Mouse (Mus musculus) lung, postnatal 4 days (tissue): Measurements from ENCODE around the gene Ccdc30.

Experiments
- DNase-seq, 2 experiments: peaks; one replicate each; pipeline ENCODE4 v3.0.0; 2021

The Ccdc30 gene

GRCm38 (mm10) chr4:119412791-119413190 lies 2.5 kb downstream of the Ccdc30 start:
- peak; percentile 41 to 88 for DNase-seq

- DNase-seq, result no peak
These were observed 3.3 kb downstream of the Ccdc30 start for GRCm38 (mm10) chr4:119411877-119412650.

- DNase-seq, result no peak
These were observed 11.9 kb downstream of the Ccdc30 start for GRCm38 (mm10) chr4:119403431-119403830.

- DNase-seq, result no peak
These were observed 14.4 kb downstream of the Ccdc30 start for GRCm38 (mm10) chr4:119400896-119401295.

GRCm38 (mm10) chr4:119398751-119399150 lies 16.6 kb downstream of the Ccdc30 start:
- DNase-seq, result no peak

GRCm38 (mm10) chr4:119390369-119390768 lies 25.0 kb downstream of the Ccdc30 start:
- peak in 1 of 2 experiments; percentile 11 for DNase-seq

- no peak for DNase-seq
These were observed 26.1 kb downstream of the Ccdc30 start for GRCm38 (mm10) chr4:119389184-119389583.

- DNase-seq, result no peak
These were observed 33.7 kb downstream of the Ccdc30 start for GRCm38 (mm10) chr4:119381471-119382190.

- DNase-seq, result no peak
These were observed 45.9 kb downstream of the Ccdc30 start for GRCm38 (mm10) chr4:119369460-119369859.

GRCm38 (mm10) chr4:119366758-119367526 lies 48.4 kb downstream of the Ccdc30 start:
- DNase-seq, result peak in 1 of 2 experiments; percentile 15

GRCm38 (mm10) chr4:119362231-119362630 lies 53.1 kb downstream of the Ccdc30 start:
- DNase-seq, result no peak

- peak in 1 of 2 experiments; percentile 21 for DNase-seq
These were observed 55.9 kb downstream of the Ccdc30 start for GRCm38 (mm10) chr4:119359196-119359971.

GRCm38 (mm10) chr4:119345508-119345907 lies 69.8 kb downstream of the Ccdc30 start:
- no peak for DNase-seq

- DNase-seq, result peak; percentile 27 to 59
These were observed 76.4 kb downstream of the Ccdc30 start for GRCm38 (mm10) chr4:119338861-119339361.

GRCm38 (mm10) chr4:119338422-119338821 lies 76.9 kb downstream of the Ccdc30 start:
- no peak for DNase-seq

GRCm38 (mm10) chr4:119333487-119333886 lies 81.8 kb downstream of the Ccdc30 start:
- DNase-seq, result no peak

- DNase-seq, result peak in 1 of 2 experiments; percentile 8
These were observed 94.3 kb downstream of the Ccdc30 start for GRCm38 (mm10) chr4:119320896-119321550.

- DNase-seq, result peak; percentile 96 to 98
These were observed 95.0 kb downstream of the Ccdc30 start, which contains the start of gene Ppih for GRCm38 (mm10) chr4:119320131-119320830. Gene Ppih (minus strand): TSS chr4:119320546.

- DNase-seq, result no peak
These were observed 101.6 kb downstream of the Ccdc30 start for GRCm38 (mm10) chr4:119313756-119314155.

- DNase-seq, result no peak
These were observed 109.9 kb downstream of the Ccdc30 start for GRCm38 (mm10) chr4:119305418-119305817.

- DNase-seq, result no peak
These were observed 112.0 kb downstream of the Ccdc30 start for GRCm38 (mm10) chr4:119303291-119303690.
